Mouse (Mus musculus) lung, adult 2 months (tissue): ENCODE results near the gene Kcnj2.

ENCODE experiments used
- CTCF ChIP-seq: fragments of 200-500 bp; IDR thresholded peaks from 2 replicates; pipeline ENCODE4 v1.5.1; 2011; ENCODE audit warnings: mild to moderate bottlenecking, low read length, control low read depth; ENCODE audit not compliant: insufficient read depth
- POLR2A ChIP-seq: fragments of 200-500 bp; IDR thresholded peaks from 2 replicates; pipeline ENCODE4 v1.6.1; 2011; ENCODE audit warnings: low read depth, mild to moderate bottlenecking, control low read depth, low read length, borderline replicate concordance; ENCODE audit errors: extremely low read depth

- no peak for TF ChIP-seq CTCF
- no peak for TF ChIP-seq POLR2A
Observed at GRCm38 (mm10) chr11:111092967-111093366, 27.0 kb downstream of the Kcnj2 start.
